Mouse (Mus musculus): Measurements from ENCODE around the gene Ets2. TPM values are rescaled to one million over a fixed set of nuclear protein-coding genes. Genes with fewer than 3 reads are reported as not detected.
"Not testable (repeated sequence)": the region's sequence is repeated elsewhere in the genome, so short reads cannot be mapped to it uniquely, and the experiment has no call there.

The Ets2 gene
- polyA plus RNA-seq, 1 experiment, result 0.19 TPM

- Histone ChIP-seq H3K9me3 (ENCODE audit: control insufficient read depth, low read length) (no peaks in the 10 kb centered on the region), H3K36me3 (ENCODE audit: control insufficient read depth) (no peaks in the 10 kb centered on the region), H3K4me1 (ENCODE audit: control insufficient read depth) (no peaks in the 10 kb centered on the region), H3K27me3 (ENCODE audit: control insufficient read depth) (no peaks in the 10 kb centered on the region), H3K4me3 (replicated peaks) (no peak overlapping the region)
- TF ChIP-seq TAL1 (IDR thresholded peaks at IDR 0.05; ENCODE audit: low read length) (no peak), GATA1 (IDR thresholded peaks at IDR 0.05; ENCODE audit: low read length) (no peak)
Measured at GRCm38 (mm10) chr16:95750211-95750629, 48.3 kb downstream of the Ets2 start.

GRCm38 (mm10) chr16:95752502-95752901, 50.6 kb downstream of the Ets2 start:
- Histone ChIP-seq H3K36me3 (ENCODE audit: control insufficient read depth) (no peaks in the 10 kb centered on the region), H3K27me3 (ENCODE audit: control insufficient read depth) (no peaks in the 10 kb centered on the region), H3K4me3 (replicated peaks) (no peak overlapping the region), H3K4me1 (ENCODE audit: control insufficient read depth) (no peaks in the 10 kb centered on the region), H3K9me3 (ENCODE audit: control insufficient read depth, low read length) (no peaks in the 10 kb centered on the region)
- TF ChIP-seq TAL1 (IDR thresholded peaks at IDR 0.05; ENCODE audit: low read length) (no peak), GATA1 (IDR thresholded peaks at IDR 0.05; ENCODE audit: low read length) (no peak)

GRCm38 (mm10) chr16:95753295-95753694, 51.4 kb downstream of the Ets2 start:
- H3K9me3 ChIP-seq (ENCODE audit: control insufficient read depth, low read length), result no peaks in the 10 kb centered on the region
- no peaks in the 10 kb centered on the region for H3K27me3 ChIP-seq (ENCODE audit: control insufficient read depth)
- H3K36me3 ChIP-seq (ENCODE audit: control insufficient read depth), result no peaks in the 10 kb centered on the region
- no peak overlapping the region for H3K4me3 ChIP-seq (replicated peaks)
- H3K4me1 ChIP-seq (ENCODE audit: control insufficient read depth), result no peaks in the 10 kb centered on the region
- no peak for TF ChIP-seq GATA1 (IDR thresholded peaks at IDR 0.05; ENCODE audit: low read length)
- TF ChIP-seq TAL1 (IDR thresholded peaks at IDR 0.05; ENCODE audit: low read length), result no peak

GRCm38 (mm10) chr16:95759151-95759987, 57.5 kb downstream of the Ets2 start:
- H3K4me1 ChIP-seq (ENCODE audit: control insufficient read depth), result no peaks in the 10 kb centered on the region
- H3K36me3 ChIP-seq (ENCODE audit: control insufficient read depth), result no peaks in the 10 kb centered on the region
- TF ChIP-seq GATA1 (IDR thresholded peaks at IDR 0.05; ENCODE audit: low read length) (no peak), TAL1 (IDR thresholded peaks at IDR 0.05; ENCODE audit: low read length) (no peak)
- H3K4me3 ChIP-seq (replicated peaks), result no peak overlapping the region
- H3K9me3 ChIP-seq (ENCODE audit: control insufficient read depth, low read length), result no peaks in the 10 kb centered on the region
- H3K27me3 ChIP-seq (ENCODE audit: control insufficient read depth), result no peaks in the 10 kb centered on the region

- no peaks in the 10 kb centered on the region for H3K9me3 ChIP-seq (ENCODE audit: control insufficient read depth, low read length)
- H3K4me1 ChIP-seq (ENCODE audit: control insufficient read depth), result no peaks in the 10 kb centered on the region
- no peak overlapping the region for H3K4me3 ChIP-seq (replicated peaks)
- H3K36me3 ChIP-seq (ENCODE audit: control insufficient read depth), result no peaks in the 10 kb centered on the region
- TF ChIP-seq GATA1 (IDR thresholded peaks at IDR 0.05; ENCODE audit: low read length) (no peak), TAL1 (IDR thresholded peaks at IDR 0.05; ENCODE audit: low read length) (no peak)
- H3K27me3 ChIP-seq (ENCODE audit: control insufficient read depth), result no peaks in the 10 kb centered on the region
Measured at GRCm38 (mm10) chr16:95759988-95760391, 58.1 kb downstream of the Ets2 start.

GRCm38 (mm10) chr16:95761742-95762141, 59.9 kb downstream of the Ets2 start:
- no peaks in the 10 kb centered on the region for H3K9me3 ChIP-seq (ENCODE audit: control insufficient read depth, low read length)
- H3K4me3 ChIP-seq (replicated peaks), result no peak overlapping the region
- H3K36me3 ChIP-seq (ENCODE audit: control insufficient read depth), result no peaks in the 10 kb centered on the region
- H3K27me3 ChIP-seq (ENCODE audit: control insufficient read depth), result no peaks in the 10 kb centered on the region
- no peaks in the 10 kb centered on the region for H3K4me1 ChIP-seq (ENCODE audit: control insufficient read depth)
- TF ChIP-seq GATA1 (IDR thresholded peaks at IDR 0.05; ENCODE audit: low read length), result no peak
- TF ChIP-seq TAL1 (IDR thresholded peaks at IDR 0.05; ENCODE audit: low read length), result no peak

GRCm38 (mm10) chr16:95763201-95763600, 61.3 kb downstream of the Ets2 start:
- no peak overlapping the region for H3K4me3 ChIP-seq (replicated peaks)
- H3K4me1 ChIP-seq (ENCODE audit: control insufficient read depth), result no peaks in the 10 kb centered on the region
- no peaks in the 10 kb centered on the region for H3K9me3 ChIP-seq (ENCODE audit: control insufficient read depth, low read length)
- TF ChIP-seq GATA1 (IDR thresholded peaks at IDR 0.05; ENCODE audit: low read length) (no peak), TAL1 (IDR thresholded peaks at IDR 0.05; ENCODE audit: low read length) (no peak)
- H3K27me3 ChIP-seq (ENCODE audit: control insufficient read depth), result no peaks in the 10 kb centered on the region
- H3K36me3 ChIP-seq (ENCODE audit: control insufficient read depth), result no peaks in the 10 kb centered on the region

GRCm38 (mm10) chr16:95764041-95764440, 62.2 kb downstream of the Ets2 start:
- H3K36me3 ChIP-seq (ENCODE audit: control insufficient read depth); H3K4me3 ChIP-seq (replicated peaks); H3K27me3 ChIP-seq (ENCODE audit: control insufficient read depth); H3K9me3 ChIP-seq (ENCODE audit: control insufficient read depth, low read length); H3K4me1 ChIP-seq (ENCODE audit: control insufficient read depth): not testable (repeated sequence)

- Histone ChIP-seq H3K4me1 (ENCODE audit: control insufficient read depth) (no peaks in the 10 kb centered on the region), H3K36me3 (ENCODE audit: control insufficient read depth) (no peaks in the 10 kb centered on the region), H3K4me3 (replicated peaks) (no peak overlapping the region), H3K9me3 (ENCODE audit: control insufficient read depth, low read length) (no peaks in the 10 kb centered on the region), H3K27me3 (ENCODE audit: control insufficient read depth) (no peaks in the 10 kb centered on the region)
- no peak for TF ChIP-seq TAL1 (IDR thresholded peaks at IDR 0.05; ENCODE audit: low read length)
- no peak for TF ChIP-seq GATA1 (IDR thresholded peaks at IDR 0.05; ENCODE audit: low read length)
Measured at GRCm38 (mm10) chr16:95766181-95766580, 64.3 kb downstream of the Ets2 start.

- Histone ChIP-seq H3K27me3 (ENCODE audit: control insufficient read depth) (no peaks in the 10 kb centered on the region), H3K4me3 (replicated peaks) (no peak overlapping the region), H3K36me3 (ENCODE audit: control insufficient read depth) (no peaks in the 10 kb centered on the region), H3K4me1 (ENCODE audit: control insufficient read depth) (no peaks in the 10 kb centered on the region), H3K9me3 (ENCODE audit: control insufficient read depth, low read length) (no peaks in the 10 kb centered on the region)
- TF ChIP-seq GATA1 (IDR thresholded peaks at IDR 0.05; ENCODE audit: low read length) (no peak), TAL1 (IDR thresholded peaks at IDR 0.05; ENCODE audit: low read length) (no peak)
Measured at GRCm38 (mm10) chr16:95767246-95767645, 65.4 kb downstream of the Ets2 start.
